In genomic region chr11:61225941-61226412, GRCm38 (mm10) we compare ENCODE assay signal across 10 mouse cellular contexts. TPM values are rescaled to one million over a fixed set of nuclear protein-coding genes. Genes with fewer than 3 reads are reported as not detected.
DNase-seq lines count a peak whose midpoint lies in the region; ATAC-seq lines count a peak whose summit lies in the region.
"Had no signal": no experiment of that assay in that cellular context is flagged by ENCODE, and none has a peak within 500 bp of the region (broad histone marks: within the 10 kb centered on the region; RNA-seq: fewer than 3 reads in every experiment).

No protein-coding gene starts in this region.

- intact Hi-C loops in heart, postnatal 10 days (cut with DNase I), result no loop called here

- H3K4me1 ChIP-seq in forebrain, embryonic 15.5 days, result peaks cover 6% of the 10 kb centered on the region
- H3K4me1 ChIP-seq in forebrain, embryonic 10.5 days, result peaks cover under 1% of the 10 kb centered on the region; the same call in 1 of the 2 replicates
- peaks cover under 1% of the 10 kb centered on the region; the same call in 1 of the 2 replicates for H3K4me1 ChIP-seq in hindbrain, embryonic 13.5 days (replicated peaks)

- peak; percentile 73 for ATAC-seq in forebrain, embryonic 15.5 days (replicated peaks)
- ATAC-seq in hindbrain, embryonic 13.5 days (ENCODE audit: low FRiP score), result no peak

- no peaks in the 10 kb centered on the region for H3K27me3 ChIP-seq in forebrain, embryonic 15.5 days
- no peaks in the 10 kb centered on the region for H3K27me3 ChIP-seq in forebrain, embryonic 10.5 days (ENCODE audit: poor library complexity, severe bottlenecking)
- no peaks in the 10 kb centered on the region for H3K27me3 ChIP-seq in hindbrain, embryonic 13.5 days

- WGBS in forebrain, embryonic 15.5 days, result 62% methylated on average over 6 of the region's 6 CpGs
- 96% methylated on average over 6 of the region's 6 CpGs for WGBS in forebrain, embryonic 10.5 days
- 86% methylated on average over 6 of the region's 6 CpGs for WGBS in hindbrain, embryonic 13.5 days

- no peaks in the 10 kb centered on the region for H3K36me3 ChIP-seq in forebrain, embryonic 15.5 days
- H3K36me3 ChIP-seq in forebrain, embryonic 10.5 days (replicated peaks), result no peaks in the 10 kb centered on the region
- H3K36me3 ChIP-seq in hindbrain, embryonic 13.5 days, result no peaks in the 10 kb centered on the region

- H3K4me2 ChIP-seq in forebrain, embryonic 15.5 days (replicated peaks), result no peak overlapping the region
- H3K4me2 ChIP-seq in hindbrain, embryonic 13.5 days, result no peak overlapping the region

- H3K4me3 ChIP-seq in forebrain, embryonic 15.5 days, result no peak overlapping the region
- no peak overlapping the region for H3K4me3 ChIP-seq in forebrain, embryonic 10.5 days
- no peak overlapping the region for H3K4me3 ChIP-seq in hindbrain, embryonic 13.5 days
- H3K4me3 ChIP-seq: myocyte had no signal

- H3K27ac ChIP-seq in forebrain, embryonic 15.5 days (replicated peaks), result peak overlapping the region; percentile 78
- H3K27ac ChIP-seq in forebrain, embryonic 10.5 days, result no peak overlapping the region
- H3K27ac ChIP-seq in hindbrain, embryonic 13.5 days, result no peak overlapping the region

- H3K9me3 ChIP-seq in forebrain, embryonic 15.5 days, result no peaks in the 10 kb centered on the region
- H3K9me3 ChIP-seq in forebrain, embryonic 10.5 days, result no peaks in the 10 kb centered on the region
- no peaks in the 10 kb centered on the region for H3K9me3 ChIP-seq in hindbrain, embryonic 13.5 days

- no peak for DNase-seq in forebrain, embryonic 10.5 days (ENCODE audit: extremely low spot score, low spot score)
- peak; percentile 93 to 95 for DNase-seq in cerebellum, postnatal 14 days
- peak; percentile 80 to 81 for DNase-seq in heart, postnatal 10 days
- peak; percentile 47 for DNase-seq in lung, postnatal 14 days
- no peak for DNase-seq in spleen, adult 12 weeks (ENCODE audit: low spot score)
- DNase-seq in testis, postnatal 14 days (ENCODE audit: low spot score), result no peak

- H3K9ac ChIP-seq in forebrain, embryonic 15.5 days (replicated peaks), result no peak overlapping the region
- no peak overlapping the region for H3K9ac ChIP-seq in hindbrain, embryonic 13.5 days

RNA-seq across cellular contexts. Expression of gene Aldh3a1, which starts 18.6 kb away (rescaled TPM):
- polyA plus RNA-seq in forebrain, embryonic 15.5 days (2015; fragmentation: Nextera tagmentation; extraction: Ambion mirVana), result 0.14 and 0.28 TPM in 2 replicates
- not detected in 2 replicates for polyA plus RNA-seq in forebrain, embryonic 10.5 days (2016; fragmentation: Nextera tagmentation; extraction: Ambion mirVana)
- total RNA-seq in heart, postnatal 10 days (2021), result under 1 TPM; 0.45 to 0.89 TPM
- polyA plus RNA-seq in hindbrain, embryonic 13.5 days (2015; fragmentation: Nextera tagmentation; extraction: Ambion mirVana), result not detected in 2 replicates
- polyA plus RNA-seq: intestine, embryonic 14.5 days had no signal

RNA-seq across cellular contexts. Expression of gene Aldh3a2, which starts 41.3 kb away (rescaled TPM):
- polyA plus RNA-seq in forebrain, embryonic 15.5 days (2015; fragmentation: Nextera tagmentation; extraction: Ambion mirVana), result 27.5 and 28.0 TPM in 2 replicates
- 19.3 and 19.4 TPM in 2 replicates for polyA plus RNA-seq in forebrain, embryonic 10.5 days (2016; fragmentation: Nextera tagmentation; extraction: Ambion mirVana)
- 10 to 100 TPM; 47.0 to 48.4 TPM for total RNA-seq in heart, postnatal 10 days (2021)
- polyA plus RNA-seq in hindbrain, embryonic 13.5 days (2015; fragmentation: Nextera tagmentation; extraction: Ambion mirVana), result 26.9 and 27.0 TPM in 2 replicates

RNA-seq across cellular contexts. Expression of gene Usp22, which starts 51.1 kb away (rescaled TPM):
- polyA plus RNA-seq in forebrain, embryonic 15.5 days (2015; fragmentation: Nextera tagmentation; extraction: Ambion mirVana), result 419 and 436 TPM in 2 replicates
- 177 and 178 TPM in 2 replicates for polyA plus RNA-seq in forebrain, embryonic 10.5 days (2016; fragmentation: Nextera tagmentation; extraction: Ambion mirVana)
- 10 to 100 TPM; 55.1 to 57.6 TPM for total RNA-seq in heart, postnatal 10 days (2021)
- 355 and 383 TPM in 2 replicates for polyA plus RNA-seq in hindbrain, embryonic 13.5 days (2015; fragmentation: Nextera tagmentation; extraction: Ambion mirVana)

Comparison
In these comparisons a context has a peak if more than half of its experiments do, and no peak if none do; other contexts are left out.
1. DNase-seq: peak in cerebellum, postnatal 14 days (2 of 2), heart, postnatal 10 days (2 of 2) and lung, postnatal 14 days (single experiment); none in forebrain, embryonic 10.5 days (single experiment), spleen, adult 12 weeks (single experiment) and testis, postnatal 14 days (single experiment).